Mouse (Mus musculus) lung, postnatal 25 days (tissue): ENCODE results near the gene Fgf22.
"Not testable (repeated sequence)": the region's sequence is repeated elsewhere in the genome, so short reads cannot be mapped to it uniquely, and the experiment has no call there.

Experiments
- DNase-seq: peaks from one replicate; pipeline ENCODE4 v3.0.0; 2022; ENCODE audit warnings: low spot score

The Fgf22 gene

DNA sequence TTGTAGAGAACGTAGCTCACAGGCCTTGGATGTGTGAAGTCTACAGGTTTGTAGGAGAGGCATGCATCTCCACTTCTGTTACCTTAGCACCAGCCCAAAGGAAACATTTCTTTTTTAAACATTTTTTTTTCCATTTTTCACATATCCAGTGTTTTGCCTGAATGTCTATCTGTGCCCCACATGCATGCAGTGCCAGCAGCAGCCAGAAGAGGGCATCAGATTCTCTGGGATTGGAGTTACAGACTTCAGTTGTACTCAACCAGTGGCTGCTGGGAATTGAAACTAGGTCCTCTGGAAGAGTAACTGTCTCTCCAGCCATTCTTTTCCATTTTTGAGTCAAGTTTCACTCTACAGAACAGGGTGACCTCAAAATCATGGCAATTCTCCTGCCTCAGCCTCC is 22.4 kb upstream of the Fgf22 start:
- DNase-seq: no peak

- DNase-seq: no peak
Observed at GRCm38 (mm10) chr10:79733847-79734246, 21.0 kb upstream of the Fgf22 start.

GRCm38 (mm10) chr10:79735361-79735760 is 19.5 kb upstream of the Fgf22 start:
- no peak for DNase-seq

DNA sequence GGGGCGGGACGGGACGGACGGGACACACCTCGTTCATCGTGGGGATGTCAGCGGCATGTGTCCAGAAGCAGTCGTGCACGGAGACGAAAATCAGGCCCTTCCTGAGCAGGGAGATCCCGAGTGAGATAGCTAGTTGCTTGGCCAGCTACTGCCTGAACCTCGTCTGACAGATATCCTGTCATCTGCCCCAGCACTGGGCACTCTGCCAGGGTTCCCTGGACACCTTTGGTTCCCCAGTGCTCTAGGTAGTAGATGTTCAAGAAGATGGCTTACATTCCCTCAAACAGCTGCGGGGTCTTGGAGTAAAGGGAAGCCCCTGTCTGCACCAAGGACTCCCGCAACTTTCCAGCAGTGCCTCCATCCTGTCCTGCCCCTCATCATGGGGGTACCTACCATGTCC is 18.2 kb upstream of the Fgf22 start:
- DNase-seq: no peak

- DNase-seq: no peak
Observed at GRCm38 (mm10) chr10:79738259-79738658, 16.6 kb upstream of the Fgf22 start.

DNA sequence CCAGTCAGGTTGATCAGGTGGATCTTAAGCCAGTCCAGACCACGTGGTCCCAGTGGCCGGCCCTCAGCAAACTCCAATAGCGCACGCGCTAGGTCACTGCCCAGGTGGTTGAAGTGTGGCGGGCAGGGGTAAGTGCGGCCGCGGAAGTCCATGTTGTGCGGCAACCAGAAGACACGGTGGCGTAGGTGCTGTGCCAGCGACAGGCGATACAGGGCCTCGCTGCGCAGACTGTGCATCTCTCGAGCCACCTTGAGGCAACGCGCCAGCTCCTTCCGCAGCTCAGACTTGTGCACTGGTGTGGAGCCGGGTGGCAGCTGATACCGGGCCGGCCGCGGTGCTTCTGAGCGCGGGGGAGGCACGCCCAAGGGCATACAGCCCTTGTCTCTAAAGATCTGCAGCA is 15.6 kb upstream of the Fgf22 start:
- DNase-seq: no peak

- DNase-seq: no peak
Observed at GRCm38 (mm10) chr10:79740863-79741262, 14.0 kb upstream of the Fgf22 start.

DNA sequence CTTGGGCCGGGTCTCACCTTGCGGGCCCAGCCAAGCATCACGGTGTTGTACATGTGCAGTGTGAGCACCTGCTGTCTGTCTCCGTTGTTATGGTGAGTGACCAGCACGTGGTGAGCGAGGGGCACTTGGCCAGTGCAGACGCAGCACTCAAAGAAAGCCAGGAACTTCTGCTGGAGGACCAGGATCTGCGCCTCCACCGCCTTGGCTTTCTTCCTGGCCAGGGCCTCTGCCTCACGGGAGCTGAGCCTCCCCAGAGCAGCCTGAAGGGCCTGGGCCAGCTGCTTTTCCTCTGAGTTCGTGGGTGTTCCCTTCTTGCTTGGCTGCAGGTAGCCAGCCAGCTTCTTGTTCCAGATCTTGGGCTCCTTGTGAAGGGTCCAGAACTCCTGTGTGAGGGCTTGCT is 11.7 kb upstream of the Fgf22 start:
- no peak for DNase-seq

DNA sequence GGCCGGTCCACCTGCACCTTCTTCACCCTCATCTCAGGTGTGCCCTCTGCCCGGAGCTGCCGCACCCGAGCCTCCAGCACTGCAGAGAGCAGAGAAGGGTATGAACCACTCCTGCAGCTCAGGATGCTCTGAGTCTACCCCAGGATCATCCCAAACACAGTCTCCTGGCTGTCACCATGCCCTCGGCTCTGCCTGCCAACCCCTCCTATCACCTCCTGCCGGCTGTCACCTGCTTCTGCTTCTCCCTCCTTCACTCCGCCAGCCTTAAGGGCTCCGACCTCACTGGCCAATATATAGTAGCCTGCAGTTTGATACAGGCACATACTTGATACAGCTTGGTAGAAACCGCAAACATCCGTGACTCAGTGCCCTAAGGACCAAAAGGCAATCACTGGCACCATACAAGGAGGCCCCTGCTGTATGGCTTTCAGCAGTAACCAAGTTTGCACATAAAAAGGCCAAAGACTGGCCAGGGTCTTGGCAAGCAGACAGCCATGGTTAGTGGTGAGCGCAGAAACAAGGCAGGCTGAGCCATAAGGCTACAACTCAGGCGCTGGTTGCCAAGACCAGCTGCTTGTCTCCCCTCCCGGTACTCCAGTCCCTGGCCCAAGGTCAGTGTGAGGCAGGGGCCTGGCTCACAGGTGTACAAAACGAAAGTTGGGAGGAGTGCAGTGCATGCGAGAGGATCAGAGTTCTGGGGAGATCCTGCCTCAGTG is 11.1 kb upstream of the Fgf22 start:
- DNase-seq: no peak

GRCm38 (mm10) chr10:79745411-79745810 is 9.5 kb upstream of the Fgf22 start:
- DNase-seq: no peak

DNA sequence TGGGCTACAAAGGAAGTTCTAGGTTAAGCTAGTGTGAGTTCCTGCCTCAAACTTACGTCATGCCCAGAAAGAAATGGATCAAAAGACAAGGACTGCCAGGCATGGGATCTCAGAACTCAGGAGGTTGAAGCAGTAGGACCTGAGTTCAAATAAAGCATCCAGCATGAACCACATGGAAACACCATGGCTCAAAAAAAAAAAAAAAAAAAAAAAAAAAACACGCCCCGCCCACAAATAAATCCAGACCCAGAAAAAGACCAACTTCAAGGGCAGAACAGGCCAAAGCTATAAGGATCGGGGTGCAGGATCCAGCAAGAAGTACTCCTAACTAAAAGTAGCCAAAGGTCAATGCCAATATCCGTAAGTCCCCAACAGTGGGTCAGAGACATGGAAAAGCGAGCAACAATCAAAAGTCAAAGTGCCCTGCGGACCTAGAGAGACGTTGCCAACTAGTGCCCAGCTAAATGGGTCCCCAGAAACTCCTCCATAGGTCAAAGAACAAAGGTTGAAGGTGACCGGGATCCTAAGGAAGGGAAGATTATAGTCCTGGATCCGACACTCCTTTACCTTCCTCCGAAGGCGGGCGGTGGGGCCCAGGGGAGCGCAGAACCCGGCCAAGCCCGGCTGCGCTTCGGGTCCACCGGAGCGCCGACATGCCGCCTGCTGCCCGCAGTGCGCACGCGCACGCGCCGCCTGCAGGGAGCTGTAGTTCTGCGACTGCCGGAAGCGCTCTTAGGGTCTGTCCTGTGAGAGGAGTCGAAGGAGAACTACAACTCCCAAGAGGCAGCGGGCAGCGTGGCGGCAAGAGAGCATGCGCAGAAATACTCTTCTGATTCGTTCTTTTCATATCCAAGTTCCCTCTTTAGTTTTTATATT is 8.7 kb upstream of the Fgf22 start, which contains the start of gene Polrmt:
Gene Polrmt, minus strand, starts transcription at position 684 of the 876 bp plus-strand sequence.
- peak; percentile 98 for DNase-seq

- no peak for DNase-seq
Observed at GRCm38 (mm10) chr10:79746774-79747151, 8.1 kb upstream of the Fgf22 start.

GRCm38 (mm10) chr10:79748496-79748895 is 6.4 kb upstream of the Fgf22 start:
- no peak for DNase-seq

GRCm38 (mm10) chr10:79755854-79756253 is 978 bp downstream of the Fgf22 start:
- DNase-seq: no peak

- DNase-seq: no peak
Observed at GRCm38 (mm10) chr10:79756660-79757059, 1.8 kb downstream of the Fgf22 start.

DNA sequence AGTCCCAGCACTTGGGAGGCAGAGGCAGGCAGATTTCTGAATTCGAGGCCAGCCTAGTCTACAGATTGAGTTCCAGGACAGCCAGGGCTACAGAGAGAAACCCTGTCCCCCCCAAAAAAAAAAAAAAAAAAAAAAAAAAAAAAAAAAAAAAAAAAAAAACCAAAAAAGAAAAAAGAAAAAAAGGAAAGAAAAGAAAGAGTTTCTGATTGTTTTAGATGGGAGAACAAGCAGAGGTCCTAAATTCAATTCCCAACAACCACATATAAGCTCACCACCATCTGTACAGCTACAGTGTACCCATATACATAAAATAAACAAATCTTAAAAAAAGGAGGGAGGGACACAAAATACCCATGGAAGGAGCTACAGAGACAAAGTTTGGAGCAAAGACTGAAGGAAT is 4.8 kb downstream of the Fgf22 start:
- not testable (repeated sequence) for DNase-seq

- DNase-seq: no peak
Observed at GRCm38 (mm10) chr10:79760603-79761143, 5.8 kb downstream of the Fgf22 start.

GRCm38 (mm10) chr10:79762875-79763274 is 8.0 kb downstream of the Fgf22 start:
- DNase-seq: no peak

DNA sequence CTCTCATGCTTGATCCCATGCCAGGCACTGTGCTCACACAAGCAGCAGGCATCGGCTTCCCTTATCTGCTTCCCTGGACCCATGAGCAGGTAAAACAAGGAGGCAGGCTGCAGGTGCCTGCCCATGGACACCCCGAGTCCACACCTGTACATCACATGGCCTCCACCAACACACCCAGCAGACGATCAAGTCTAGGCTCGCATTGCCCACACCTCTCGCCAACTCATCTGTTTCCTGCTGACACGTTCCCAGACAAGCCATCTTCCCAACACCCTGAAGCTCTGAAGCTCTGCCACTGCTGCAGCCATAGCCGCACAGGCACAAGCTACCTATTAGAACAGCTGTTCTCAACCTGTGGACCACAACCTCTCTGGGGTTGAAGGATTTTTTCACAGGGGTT is 9.4 kb downstream of the Fgf22 start:
- no peak for DNase-seq

DNA sequence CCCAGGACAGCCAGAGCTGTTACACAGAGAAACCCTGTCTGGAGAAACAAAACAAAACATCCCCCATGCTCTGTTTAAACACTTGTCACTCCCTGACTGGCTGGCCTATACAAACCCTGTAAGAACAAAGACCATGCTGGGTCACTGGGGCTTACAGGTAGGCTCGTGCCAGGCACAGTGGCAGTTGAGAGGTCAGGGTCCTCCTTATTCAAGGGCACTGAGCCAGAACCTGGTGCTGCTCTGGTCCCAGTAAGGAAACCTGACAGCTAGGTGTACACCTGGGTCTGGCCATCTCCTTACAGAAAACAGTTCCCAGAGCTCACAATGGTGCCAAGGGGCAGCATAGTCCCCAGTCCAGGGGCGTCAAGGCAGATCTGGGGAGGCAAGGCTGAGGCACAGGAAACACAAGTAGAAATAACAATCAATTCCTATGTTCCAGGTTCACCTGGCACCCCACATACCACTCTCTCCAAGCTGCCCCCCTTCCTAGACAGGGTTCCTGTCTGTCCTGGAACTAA is 10.4 kb downstream of the Fgf22 start:
- no peak for DNase-seq

DNA sequence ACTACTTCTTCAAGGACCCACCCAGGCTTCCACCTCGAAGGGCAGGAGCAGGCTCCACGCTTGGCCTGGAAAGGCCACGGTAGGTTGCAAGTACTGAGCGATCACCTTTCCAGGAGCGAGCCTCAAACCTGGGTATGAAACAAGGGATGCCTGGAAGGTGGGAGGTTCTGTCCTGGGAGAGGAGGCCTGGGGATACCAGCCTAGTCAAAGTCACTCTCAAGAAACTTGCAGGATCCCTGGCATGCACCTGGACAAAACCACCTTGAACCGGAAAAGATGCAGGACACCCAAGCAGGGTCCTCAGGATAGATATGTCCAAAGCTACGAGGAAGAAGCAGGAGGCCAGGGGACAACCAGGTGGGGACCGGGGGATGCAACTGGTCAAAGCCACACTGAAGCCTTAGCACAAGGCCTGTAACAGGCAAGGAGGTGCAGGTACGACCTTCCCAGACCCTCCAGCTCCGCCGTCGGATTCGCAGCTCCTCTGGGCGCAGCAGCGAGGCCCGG is 11.2 kb downstream of the Fgf22 start:
- no peak for DNase-seq

GRCm38 (mm10) chr10:79766508-79767325 is 11.8 kb downstream of the Fgf22 start, which contains the start of gene Rnf126:
Rnf126 (minus strand) TSS chr10:79766952.
- DNase-seq: peak; percentile 99
